Mouse (Mus musculus) forebrain, embryonic 16.5 days (tissue): ENCODE data around the gene Plaa. TPM values are rescaled to one million over a fixed set of nuclear protein-coding genes. Genes with fewer than 3 reads are reported as not detected.

Experiments used
- ATAC-seq: fragments of 200-750 bp; cut with Nextera tagmentation; 2 replicates; pipeline ENCODE4 v1.8.0; 2017; ENCODE audit warnings: mild to moderate bottlenecking, moderate library complexity
- H3K27ac ChIP-seq: fragments of 300-500 bp; sonication (generic); 2 replicates; pipeline ENCODE4 v1.5.1; 2014; ENCODE audit warnings: low read length, control low read depth
- H3K27me3 ChIP-seq: fragments of 300-500 bp; sonication (generic); replicated peaks from 2 replicates; pipeline ENCODE4 v1.6.1; 2014; ENCODE audit warnings: low read length; ENCODE audit not compliant: control insufficient read depth, insufficient read depth
- H3K36me3 ChIP-seq: fragments of 300-500 bp; sonication (generic); 2 replicates; pipeline ENCODE4 v1.6.1; 2014; ENCODE audit not compliant: control insufficient read depth, insufficient read depth
- H3K4me1 ChIP-seq: fragments of 300-500 bp; sonication (generic); replicated peaks from 2 replicates; pipeline ENCODE4 v1.6.1; 2014; ENCODE audit warnings: low read length; ENCODE audit not compliant: control insufficient read depth, insufficient read depth
- H3K4me2 ChIP-seq: fragments of 300-500 bp; sonication (generic); 2 replicates; pipeline ENCODE4 v1.6.1; 2014; ENCODE audit warnings: mild to moderate bottlenecking, low read length, control low read depth
- H3K4me3 ChIP-seq: fragments of 300-500 bp; sonication (generic); replicated peaks from 2 replicates; pipeline ENCODE4 v1.5.1; 2014; ENCODE audit warnings: mild to moderate bottlenecking, low read length, control low read depth
- H3K9ac ChIP-seq: fragments of 300-500 bp; sonication (generic); replicated peaks from 2 replicates; pipeline ENCODE4 v1.6.1; 2014; ENCODE audit warnings: low read depth, low read length, control low read depth
- H3K9me3 ChIP-seq: fragments of 300-500 bp; sonication (generic); 2 replicates; pipeline ENCODE4 v1.6.1; 2016; ENCODE audit warnings: low read length; ENCODE audit not compliant: control insufficient read depth
- WGBS: fragments of 180-500 bp; shearing (Covaris S2); extraction: QIAGEN DNeasy Blood & Tissue Kit; methylation state at CpG from one replicate; pipeline ENCODE4 v1.1.7; 2014; 5-methylcytosine and 5-hydroxymethylcytosine counted together
- polyA plus RNA-seq: library from polyadenylated mRNA; unstranded; fragments of >200 nt; fragmentation: Nextera tagmentation; extraction: Ambion mirVana; gene quantifications from 2 replicates; pipeline ENCODE4 v1.2.1, GENCODE M21; 2015

Gene Plaa
- polyA plus RNA-seq, 1 experiment from 2014 or later, result 80.3 TPM

- no peaks in the 10 kb centered on the region for H3K9me3 ChIP-seq
- H3K27me3 ChIP-seq, result no peaks in the 10 kb centered on the region
- ATAC-seq, result no peak
- no peak overlapping the region for H3K4me2 ChIP-seq
- no peak overlapping the region for H3K27ac ChIP-seq
- H3K4me1 ChIP-seq, result peaks cover 11% of the 10 kb centered on the region
- H3K4me3 ChIP-seq, result no peak overlapping the region
- 40% methylated on average over 2 of the region's 2 CpGs for WGBS
- no peak overlapping the region for H3K9ac ChIP-seq
- H3K36me3 ChIP-seq, result no peaks in the 10 kb centered on the region
Measured at GRCm38 (mm10) chr4:94559266-94559665, 43.8 kb downstream of the Plaa start.

GRCm38 (mm10) chr4:94557145-94557544 is 45.9 kb downstream of the Plaa start:
- WGBS, result 77% methylated on average over 7 of the region's 7 CpGs
- peak; percentile 1; the same call in 1 of the 2 replicates for ATAC-seq
- Histone ChIP-seq H3K9me3 (no peaks in the 10 kb centered on the region), H3K4me2 (peak overlapping the region; percentile 28; the same call in 1 of the 2 replicates), H3K4me1 (peaks cover 11% of the 10 kb centered on the region), H3K9ac (no peak overlapping the region), H3K4me3 (no peak overlapping the region), H3K27ac (no peak overlapping the region), H3K27me3 (no peaks in the 10 kb centered on the region), H3K36me3 (no peaks in the 10 kb centered on the region)

GRCm38 (mm10) chr4:94556265-94557054 is 46.6 kb downstream of the Plaa start, which contains the start of the genes Gm10306 and Caap1:
Gene Gm10306 (plus strand): TSS chr4:94556546.
Gene Caap1 (minus strand): TSS chr4:94556796.
- peak within 1 kb of the TSS; percentile 85 for H3K9ac ChIP-seq
- H3K4me3 ChIP-seq, result peak within 1 kb of the TSS; percentile 97
- H3K36me3 ChIP-seq, result no peaks in the 10 kb centered on the region
- peaks cover 11% of the 10 kb centered on the region for H3K4me1 ChIP-seq
- ATAC-seq, result peak; percentile 99
- H3K27me3 ChIP-seq, result no peaks in the 10 kb centered on the region
- 1% methylated on average over 80 of the region's 83 CpGs for WGBS
- H3K27ac ChIP-seq, result peak within 1 kb of the TSS; percentile 89
- H3K4me2 ChIP-seq, result peak within 1 kb of the TSS; percentile 74
- H3K9me3 ChIP-seq, result no peaks in the 10 kb centered on the region

- no peak overlapping the region for H3K4me3 ChIP-seq
- ATAC-seq, result no peak
- WGBS, result 93% methylated on average over 5 of the region's 5 CpGs
- H3K36me3 ChIP-seq, result no peaks in the 10 kb centered on the region
- no peaks in the 10 kb centered on the region for H3K27me3 ChIP-seq
- H3K4me2 ChIP-seq, result peak overlapping the region; percentile 74; the same call in 1 of the 2 replicates
- no peaks in the 10 kb centered on the region for H3K9me3 ChIP-seq
- no peak overlapping the region for H3K9ac ChIP-seq
- H3K27ac ChIP-seq, result no peak overlapping the region
- peaks cover 11% of the 10 kb centered on the region for H3K4me1 ChIP-seq
Measured at GRCm38 (mm10) chr4:94554955-94555494, 48.0 kb downstream of the Plaa start.

GRCm38 (mm10) chr4:94544321-94544720 is 58.7 kb downstream of the Plaa start:
- no peak overlapping the region for H3K4me2 ChIP-seq
- no peak for ATAC-seq
- H3K36me3 ChIP-seq, result peaks cover 7% of the 10 kb centered on the region
- H3K9ac ChIP-seq, result no peak overlapping the region
- no peaks in the 10 kb centered on the region for H3K27me3 ChIP-seq
- H3K4me3 ChIP-seq, result no peak overlapping the region
- no peaks in the 10 kb centered on the region for H3K4me1 ChIP-seq
- H3K9me3 ChIP-seq, result no peaks in the 10 kb centered on the region
- H3K27ac ChIP-seq, result no peak overlapping the region
- WGBS, result 63% methylated on average over 7 of the region's 7 CpGs

GRCm38 (mm10) chr4:94543041-94543440 is 60.0 kb downstream of the Plaa start:
- ATAC-seq, result no peak
- no peaks in the 10 kb centered on the region for H3K27me3 ChIP-seq
- no peak overlapping the region for H3K27ac ChIP-seq
- H3K36me3 ChIP-seq, result peaks cover 7% of the 10 kb centered on the region
- H3K4me2 ChIP-seq, result no peak overlapping the region
- WGBS, result 95% methylated on average over 4 of the region's 4 CpGs
- H3K9me3 ChIP-seq, result no peaks in the 10 kb centered on the region
- no peaks in the 10 kb centered on the region for H3K4me1 ChIP-seq
- H3K9ac ChIP-seq, result no peak overlapping the region
- H3K4me3 ChIP-seq, result no peak overlapping the region

- peak; percentile 68; the same call in 1 of the 2 replicates for ATAC-seq
- H3K9me3 ChIP-seq, result no peaks in the 10 kb centered on the region
- H3K27me3 ChIP-seq, result no peaks in the 10 kb centered on the region
- no peak overlapping the region for H3K27ac ChIP-seq
- H3K9ac ChIP-seq, result no peak overlapping the region
- no peaks in the 10 kb centered on the region for H3K4me1 ChIP-seq
- H3K4me2 ChIP-seq, result no peak overlapping the region
- no peaks in the 10 kb centered on the region for H3K36me3 ChIP-seq
- H3K4me3 ChIP-seq, result no peak overlapping the region
Measured at GRCm38 (mm10) chr4:94533205-94533604, 69.8 kb downstream of the Plaa start.

- Histone ChIP-seq H3K36me3 (no peaks in the 10 kb centered on the region), H3K4me1 (no peaks in the 10 kb centered on the region), H3K9me3 (no peaks in the 10 kb centered on the region), H3K9ac (no peak overlapping the region), H3K4me3 (no peak overlapping the region), H3K4me2 (no peak overlapping the region), H3K27ac (no peak overlapping the region), H3K27me3 (no peaks in the 10 kb centered on the region)
- WGBS, result 100% methylated on average over 1 of the region's 1 CpGs
- ATAC-seq, result no peak
Measured at GRCm38 (mm10) chr4:94529448-94529847, 73.6 kb downstream of the Plaa start.

GRCm38 (mm10) chr4:94523321-94523720 is 79.7 kb downstream of the Plaa start:
- no peak for ATAC-seq
- Histone ChIP-seq H3K4me2 (no peak overlapping the region), H3K9ac (no peak overlapping the region), H3K9me3 (no peaks in the 10 kb centered on the region), H3K27ac (no peak overlapping the region), H3K27me3 (no peaks in the 10 kb centered on the region), H3K4me3 (no peak overlapping the region), H3K36me3 (no peaks in the 10 kb centered on the region), H3K4me1 (no peaks in the 10 kb centered on the region)
